Mouse (Mus musculus) megakaryocyte-erythroid progenitor cell, adult 5 weeks (primary cell): ENCODE results near the gene Sdc1. TPM values are rescaled to one million over a fixed set of nuclear protein-coding genes. Genes with fewer than 3 reads are reported as not detected.

ENCODE experiments used
- polyA plus RNA-seq: library from polyadenylated mRNA; stranded (reverse); fragments of >175 nt; gene quantifications from 2 replicates; pipeline ENCODE4 v1.2.3, GENCODE M21; 2012

The Sdc1 gene
- polyA plus RNA-seq, result 10.0 and 15.0 TPM in 2 replicates

GRCm38 (mm10) chr12:8770946-8771843, at the start of gene Sdc1:
Gene Sdc1, plus strand, starts transcription at chr12:8771323.

Other genes with a start within 250 kb of the Sdc1 start
- gene Slc7a15, start 172.3 kb upstream of the Sdc1 start, polyA plus RNA-seq, result not detected in 2 replicates
- 31.8 and 36.3 TPM in 2 replicates for gene Pum2, start 97.2 kb upstream of the Sdc1 start, polyA plus RNA-seq
- 18.2 and 20.8 TPM in 2 replicates for gene Laptm4a, start 150.3 kb downstream of the Sdc1 start, polyA plus RNA-seq
- gene Matn3, start 176.6 kb downstream of the Sdc1 start, polyA plus RNA-seq, result not detected in 2 replicates
- 0.06 and 0.15 TPM in 2 replicates for gene Wdr35, start 202.6 kb downstream of the Sdc1 start, polyA plus RNA-seq